Mouse (Mus musculus) small intestine, adult 2 months (tissue): Measurements from ENCODE around the gene Exosc7.

ENCODE experiments used
- CTCF ChIP-seq: fragments of 200-500 bp; IDR thresholded peaks from 2 replicates; pipeline ENCODE4 v1.5.1; 2012; ENCODE audit warnings: low read depth, mild to moderate bottlenecking, control low read depth, inconsistent platforms, low read length, moderate library complexity, mixed read lengths; ENCODE audit not compliant: insufficient replicate concordance, insufficient read length; ENCODE audit errors: extremely low read depth
- POLR2A ChIP-seq: fragments of 200-500 bp; IDR thresholded peaks from 2 replicates; pipeline ENCODE4 v1.6.1; 2012; ENCODE audit warnings: low read depth, mild to moderate bottlenecking, control low read depth, inconsistent platforms, low read length, moderate library complexity

DNA sequence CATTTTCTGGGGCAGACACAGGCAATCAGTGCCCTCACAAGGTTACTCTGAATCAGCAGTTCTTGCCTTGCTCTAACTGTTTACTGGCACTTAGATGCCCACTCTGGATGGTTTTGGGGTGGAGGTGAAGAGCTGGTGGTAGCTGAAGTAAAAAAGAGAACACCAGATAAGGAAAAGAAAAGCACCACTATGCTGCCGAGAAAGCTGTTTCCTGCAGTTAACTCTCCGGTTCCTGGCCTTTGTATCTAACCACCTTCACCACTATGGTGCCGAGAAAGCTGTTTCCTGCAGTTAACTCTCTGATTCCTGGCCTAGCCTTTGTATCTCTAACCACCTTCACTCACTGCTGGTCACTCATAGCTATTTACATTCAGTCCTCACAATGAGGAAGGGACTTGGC, 25.5 kb upstream of the Exosc7 start:
- TF ChIP-seq POLR2A (no peak), CTCF (no peak)
